Mouse (Mus musculus) thymus, adult 2 months (tissue): ENCODE measurements around the gene Meis2. TPM values are rescaled to one million over a fixed set of nuclear protein-coding genes. Genes with fewer than 3 reads are reported as not detected.

ENCODE experiments used
- DNase-seq: peaks from one replicate; pipeline ENCODE4 v3.0.0; 2021
- H3K27ac ChIP-seq: fragments of 200-500 bp; 2 replicates; pipeline ENCODE4 v1.5.1; 2012; ENCODE audit warnings: low read length, control low read depth; ENCODE audit not compliant: control insufficient read depth, insufficient read depth
- H3K27me3 ChIP-seq: fragments of 200-500 bp; 2 replicates; pipeline ENCODE4 v1.6.1; 2012; ENCODE audit warnings: mild to moderate bottlenecking, low read length, moderate library complexity, mixed read lengths; ENCODE audit not compliant: control insufficient read depth, insufficient read depth
- H3K36me3 ChIP-seq: fragments of 200-500 bp; 2 replicates; pipeline ENCODE4 v1.6.1; 2012; ENCODE audit warnings: mild to moderate bottlenecking, low read length, moderate library complexity; ENCODE audit not compliant: control insufficient read depth, insufficient read depth
- H3K4me1 ChIP-seq: fragments of 200-500 bp; replicated peaks from 2 replicates; pipeline ENCODE4 v1.6.1; 2012; ENCODE audit warnings: low read length; ENCODE audit not compliant: control insufficient read depth, insufficient read depth
- H3K4me3 ChIP-seq: fragments of 200-500 bp; 2 replicates; pipeline ENCODE4 v1.5.1; 2012; ENCODE audit warnings: mild to moderate bottlenecking, low read length, control low read depth, moderate library complexity; ENCODE audit not compliant: control insufficient read depth, insufficient read depth
- CTCF ChIP-seq: fragments of 200-500 bp; IDR thresholded peaks from 2 replicates; pipeline ENCODE4 v1.5.1; 2012; ENCODE audit warnings: mild to moderate bottlenecking, control low read depth, low read length, moderate library complexity, borderline replicate concordance; ENCODE audit not compliant: control insufficient read depth, poor library complexity, insufficient read depth; ENCODE audit errors: extremely low read depth
- POLR2A ChIP-seq: fragments of 200-500 bp; IDR thresholded peaks from 2 replicates; pipeline ENCODE4 v1.6.1; 2012; ENCODE audit warnings: mild to moderate bottlenecking, low read length, control low read depth, moderate library complexity; ENCODE audit not compliant: control insufficient read depth, poor library complexity, insufficient read depth; ENCODE audit errors: extremely low read depth
- WGBS: fragments of 180-500 bp; shearing (Covaris S2); methylation state at CpG from one replicate; pipeline ENCODE4 v1.1.7; 2018; 5-methylcytosine and 5-hydroxymethylcytosine counted together
- polyA plus RNA-seq: library from polyadenylated mRNA; depleted of rRNA; stranded (reverse); fragments of >200 nt; gene quantifications from 2 replicates; pipeline ENCODE4 v1.2.3, GENCODE M21; 2012

The Meis2 gene
- polyA plus RNA-seq, 1 experiment = 10.5 TPM

DNA sequence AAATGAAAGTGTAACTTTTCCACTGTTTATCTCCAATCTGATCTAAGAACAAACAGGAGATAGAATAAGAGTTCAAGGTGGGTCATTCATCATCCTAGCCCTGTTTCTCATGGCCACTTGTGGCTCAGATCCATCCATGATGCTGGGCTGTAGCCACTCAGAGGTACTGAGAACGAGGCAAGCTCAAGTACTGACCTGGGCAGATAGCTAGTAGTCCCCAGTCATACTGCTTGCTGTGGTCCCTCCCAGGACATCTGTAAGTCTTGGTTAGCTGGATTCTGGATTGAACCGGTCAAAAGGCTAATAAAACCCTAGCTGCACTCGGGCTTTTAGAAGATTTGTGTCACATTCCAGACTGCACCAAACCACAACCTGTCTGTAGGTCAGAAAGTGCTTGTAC, 12.1 kb upstream of the Meis2 start:
- H3K4me1 ChIP-seq = no peaks in the 10 kb centered on the region
- peaks cover 6% of the 10 kb centered on the region; the same call in 1 of the 2 replicates for H3K27me3 ChIP-seq
- no peak overlapping the region for H3K4me3 ChIP-seq
- no peak for DNase-seq
- 52% methylated on average over 3 of the region's 3 CpGs for WGBS
- H3K36me3 ChIP-seq = no peaks in the 10 kb centered on the region
- TF ChIP-seq CTCF = no peak
- TF ChIP-seq POLR2A = no peak
- no peak overlapping the region for H3K27ac ChIP-seq

DNA sequence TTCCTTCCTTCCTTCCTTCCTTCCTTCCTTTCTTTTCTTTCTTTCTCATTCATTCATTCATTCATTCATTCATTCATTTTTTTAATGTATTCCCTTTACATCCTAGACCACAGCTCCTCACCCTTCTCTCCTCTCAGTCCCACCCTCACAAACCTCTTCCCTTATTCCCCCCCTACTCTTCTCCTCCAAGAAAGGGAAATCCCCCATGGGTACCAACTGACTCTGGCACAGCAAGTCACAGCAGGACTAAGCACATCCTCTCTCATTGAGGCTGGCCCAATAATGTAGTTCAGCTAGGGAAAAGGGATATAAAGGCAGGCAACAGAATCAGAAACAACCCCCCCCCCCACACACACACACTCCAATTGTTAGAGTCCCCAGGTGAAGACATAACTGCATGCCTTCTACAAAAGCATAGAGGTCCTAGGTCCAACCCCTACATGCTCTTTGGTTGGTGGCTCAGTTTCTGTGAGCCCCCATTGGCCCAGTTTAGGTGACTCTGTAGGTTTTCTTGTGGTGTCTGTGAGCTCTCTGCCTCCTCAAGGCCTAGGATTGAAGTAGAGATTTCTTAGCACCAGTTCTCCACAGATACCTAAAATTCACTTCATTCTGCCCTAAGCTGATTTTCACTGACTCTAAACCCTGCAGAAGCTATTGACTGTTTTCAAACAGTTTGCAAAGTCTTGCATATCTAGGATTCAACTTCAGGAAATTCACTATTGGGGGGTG, 11.3 kb upstream of the Meis2 start:
- TF ChIP-seq POLR2A (no peak), CTCF (no peak)
- no peaks in the 10 kb centered on the region for H3K36me3 ChIP-seq
- no peaks in the 10 kb centered on the region for H3K4me1 ChIP-seq
- DNase-seq = no peak
- H3K27ac ChIP-seq = no peak overlapping the region
- peaks cover 6% of the 10 kb centered on the region; the same call in 1 of the 2 replicates for H3K27me3 ChIP-seq
- no peak overlapping the region for H3K4me3 ChIP-seq

DNA sequence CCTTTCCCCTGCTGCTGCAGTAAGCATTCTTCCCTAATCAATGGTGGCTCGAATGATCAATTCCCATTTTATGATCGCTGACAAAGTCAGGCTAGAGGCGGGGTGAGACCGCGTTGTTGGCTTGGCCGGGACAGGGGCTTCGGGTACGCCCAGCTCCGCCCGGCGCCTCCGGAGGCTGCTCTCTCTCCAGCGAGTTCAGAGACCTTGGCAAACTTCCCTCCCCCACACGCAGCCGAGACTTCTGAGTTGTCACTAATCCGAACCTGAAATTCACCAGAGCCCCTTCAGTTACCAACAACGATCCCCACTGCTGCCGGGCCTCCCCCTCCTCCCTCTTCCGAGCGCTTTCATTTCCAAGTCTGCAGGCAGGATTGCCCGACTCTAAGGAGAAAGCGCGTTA, 10.3 kb upstream of the Meis2 start:
- no peak overlapping the region for H3K4me3 ChIP-seq
- 3% methylated on average over 23 of the region's 23 CpGs for WGBS
- no peaks in the 10 kb centered on the region for H3K4me1 ChIP-seq
- DNase-seq = no peak
- no peak overlapping the region for H3K27ac ChIP-seq
- peaks cover 6% of the 10 kb centered on the region; the same call in 1 of the 2 replicates for H3K27me3 ChIP-seq
- TF ChIP-seq POLR2A (no peak), CTCF (no peak)
- no peaks in the 10 kb centered on the region for H3K36me3 ChIP-seq

GRCm38 (mm10) chr2:116075477-116075876, 9.8 kb upstream of the Meis2 start:
- TF ChIP-seq CTCF (no peak), POLR2A (no peak)
- no peaks in the 10 kb centered on the region for H3K36me3 ChIP-seq
- no peak for DNase-seq
- H3K4me3 ChIP-seq = no peak overlapping the region
- no peaks in the 10 kb centered on the region for H3K4me1 ChIP-seq
- H3K27ac ChIP-seq = no peak overlapping the region
- H3K27me3 ChIP-seq = peaks cover 6% of the 10 kb centered on the region; the same call in 1 of the 2 replicates
- 7% methylated on average over 20 of the region's 20 CpGs for WGBS

GRCm38 (mm10) chr2:116074726-116075440, 9.2 kb upstream of the Meis2 start:
- 21% methylated on average over 17 of the region's 17 CpGs for WGBS
- Histone ChIP-seq H3K27ac (no peak overlapping the region), H3K4me3 (no peak overlapping the region), H3K4me1 (no peaks in the 10 kb centered on the region), H3K36me3 (no peaks in the 10 kb centered on the region), H3K27me3 (peaks cover 6% of the 10 kb centered on the region; the same call in 1 of the 2 replicates)
- TF ChIP-seq CTCF (no peak), POLR2A (no peak)
- DNase-seq = no peak

DNA sequence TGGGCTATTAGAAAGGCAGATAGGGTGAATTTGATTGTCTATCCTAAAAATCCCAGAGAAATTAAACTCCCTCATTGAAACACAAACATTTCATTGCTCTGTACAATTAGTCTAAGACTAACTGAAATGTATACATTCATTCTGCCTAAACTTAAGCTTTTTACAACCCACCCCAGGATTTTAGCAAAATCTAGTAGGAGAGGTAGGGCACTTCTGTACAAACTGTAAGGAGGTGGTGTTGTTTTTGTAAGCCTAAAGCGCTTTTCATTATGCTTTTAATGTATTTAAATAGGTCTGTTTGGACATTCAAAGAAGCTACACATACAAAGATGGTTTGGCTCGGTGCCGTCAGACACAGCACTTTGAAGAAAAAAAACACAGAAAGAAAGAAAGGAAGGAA, 8.4 kb upstream of the Meis2 start:
- TF ChIP-seq POLR2A (no peak), CTCF (no peak)
- 50% methylated on average over 3 of the region's 3 CpGs for WGBS
- H3K27ac ChIP-seq = no peak overlapping the region
- H3K27me3 ChIP-seq = peaks cover 6% of the 10 kb centered on the region; the same call in 1 of the 2 replicates
- H3K4me3 ChIP-seq = no peak overlapping the region
- H3K4me1 ChIP-seq = no peaks in the 10 kb centered on the region
- H3K36me3 ChIP-seq = no peaks in the 10 kb centered on the region
- no peak for DNase-seq
